Mouse (Mus musculus) bone marrow macrophage, adult 2 months (primary cell): ENCODE results near the gene Cacul1.

Experiments
- CTCF ChIP-seq: IDR thresholded peaks from 2 replicates; pipeline ENCODE4 v1.5.1; 2012; ENCODE audit warnings: low read depth, mild to moderate bottlenecking, low read length, moderate library complexity
- POLR2A ChIP-seq: IDR thresholded peaks from 2 replicates; pipeline ENCODE4 v1.6.1; 2012; ENCODE audit warnings: mild to moderate bottlenecking, low read depth, low read length, borderline replicate concordance

DNA sequence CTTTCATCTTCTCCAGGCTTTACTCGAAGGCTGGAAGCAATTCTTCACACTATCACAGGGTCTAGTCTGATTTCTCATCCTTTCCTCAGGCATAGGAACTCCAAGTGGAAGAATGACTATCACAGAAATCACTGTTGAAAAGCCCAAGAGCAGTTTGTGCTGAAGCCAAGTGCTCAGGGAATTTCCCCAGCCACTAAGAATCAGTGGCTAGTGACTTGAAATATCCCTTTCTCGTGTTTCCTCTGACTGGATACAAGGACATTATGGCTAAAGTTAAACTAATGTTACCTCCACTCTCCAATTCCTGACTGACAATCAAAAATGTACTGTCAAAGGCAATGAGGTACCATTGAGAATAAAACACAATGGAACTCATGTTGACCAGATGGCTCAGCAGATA lies 65.8 kb downstream of the Cacul1 start:
- TF ChIP-seq POLR2A (no peak), CTCF (no peak)
